Mouse (Mus musculus) large intestine, adult 2 months (tissue): ENCODE data around the gene Nudt3. TPM values are rescaled to one million over a fixed set of nuclear protein-coding genes. Genes with fewer than 3 reads are reported as not detected.
"Not testable (repeated sequence)": the region's sequence is repeated elsewhere in the genome, so short reads cannot be mapped to it uniquely, and the experiment has no call there.

Experiments
- DNase-seq: peaks from one replicate; pipeline ENCODE4 v3.0.0-alpha.2; 2012; ENCODE audit warnings: low read depth, low spot score
- WGBS: fragments of 180-500 bp; shearing (Covaris S2); methylation state at CpG from one replicate; pipeline ENCODE4 v1.1.7; 2018; 5-methylcytosine and 5-hydroxymethylcytosine counted together
- polyA plus RNA-seq: library from polyadenylated mRNA; depleted of rRNA; stranded (reverse); fragments of >200 nt; gene quantifications from 2 replicates; pipeline ENCODE4 v1.2.3, GENCODE M21; 2012; rRNA removed

Nudt3 gene
- 52.5 and 55.9 TPM in 2 replicates for polyA plus RNA-seq

- 5% methylated on average over 87 of the region's 91 CpGs for WGBS
- peak; percentile 63 for DNase-seq
Observed at GRCm38 (mm10) chr17:27623360-27624326, at the start of gene Nudt3. Nudt3 (minus strand) TSS chr17:27623495.

GRCm38 (mm10) chr17:27671720-27672119 is 48.4 kb upstream of the Nudt3 start:
- no peak for DNase-seq
- 78% methylated on average over 6 of the region's 6 CpGs for WGBS

- no peak for DNase-seq
- 34% methylated on average over 7 of the region's 7 CpGs for WGBS
Observed at GRCm38 (mm10) chr17:27658767-27659166, 35.5 kb upstream of the Nudt3 start.

- no peak for DNase-seq
- WGBS: 64% methylated on average over 8 of the region's 8 CpGs
Observed at GRCm38 (mm10) chr17:27657123-27657522, 33.8 kb upstream of the Nudt3 start.

GRCm38 (mm10) chr17:27656414-27656813 is 33.1 kb upstream of the Nudt3 start:
- WGBS: 30% methylated on average over 5 of the region's 5 CpGs
- DNase-seq: no peak

- DNase-seq: no peak
- 16% methylated on average over 14 of the region's 14 CpGs for WGBS
Observed at GRCm38 (mm10) chr17:27656011-27656399, 32.7 kb upstream of the Nudt3 start.

GRCm38 (mm10) chr17:27655089-27656010 is 32.1 kb upstream of the Nudt3 start, which contains the start of gene Pacsin1:
Pacsin1 (plus strand) TSS chr17:27655509.
- no peak for DNase-seq
- WGBS: 3% methylated on average over 61 of the region's 65 CpGs

GRCm38 (mm10) chr17:27653253-27653959 is 30.1 kb upstream of the Nudt3 start:
- no peak for DNase-seq
- WGBS: 64% methylated on average over 10 of the region's 10 CpGs

- 77% methylated on average over 23 of the region's 23 CpGs for WGBS
- no peak for DNase-seq
Observed at GRCm38 (mm10) chr17:27652046-27652790, 28.9 kb upstream of the Nudt3 start.

- peak; percentile 64 for DNase-seq
- WGBS: 32% methylated on average over 13 of the region's 13 CpGs
Observed at GRCm38 (mm10) chr17:27650586-27650985, 27.3 kb upstream of the Nudt3 start.

- no peak for DNase-seq
- 6% methylated on average over 12 of the region's 12 CpGs for WGBS
Observed at GRCm38 (mm10) chr17:27650160-27650559, 26.9 kb upstream of the Nudt3 start.

- no peak for DNase-seq
- WGBS: 32% methylated on average over 7 of the region's 7 CpGs
Observed at GRCm38 (mm10) chr17:27645807-27646206, 22.5 kb upstream of the Nudt3 start.

GRCm38 (mm10) chr17:27644572-27644971 is 21.3 kb upstream of the Nudt3 start:
- DNase-seq: no peak
- WGBS: 51% methylated on average over 2 of the region's 2 CpGs

GRCm38 (mm10) chr17:27643756-27644155 is 20.5 kb upstream of the Nudt3 start:
- WGBS: 79% methylated on average over 9 of the region's 9 CpGs

GRCm38 (mm10) chr17:27643101-27643500 is 19.8 kb upstream of the Nudt3 start:
- WGBS: 42% methylated on average over 6 of the region's 6 CpGs
- DNase-seq: no peak

More at GRCm38 (mm10) chr17:27643756-27644155, 20.5 kb upstream of the Nudt3 start:
- DNase-seq: no peak

- WGBS: 26% methylated on average over 12 of the region's 12 CpGs
- DNase-seq: no peak
Observed at GRCm38 (mm10) chr17:27642491-27643062, 19.3 kb upstream of the Nudt3 start.

- DNase-seq: not testable (repeated sequence)
- 88% methylated on average over 6 of the region's 6 CpGs for WGBS
Observed at GRCm38 (mm10) chr17:27639851-27640250, 16.6 kb upstream of the Nudt3 start.

GRCm38 (mm10) chr17:27638921-27639332 is 15.6 kb upstream of the Nudt3 start:
- DNase-seq: no peak
- 79% methylated on average over 20 of the region's 20 CpGs for WGBS
